Mouse (Mus musculus): ENCODE data around the gene Rhoh. TPM values are rescaled to one million over a fixed set of nuclear protein-coding genes. Genes with fewer than 3 reads are reported as not detected.

Gene Rhoh
- polyA plus RNA-seq, 1 experiment from 2014 or later, result 2.5 TPM

- Histone ChIP-seq H3K4me3 (no peak overlapping the region), H3K36me3 (no peaks in the 10 kb centered on the region), H3K27ac (no peak overlapping the region), H3K4me1 (no peaks in the 10 kb centered on the region), H3K4me2 (no peak overlapping the region), H3K9me3 (replicated peaks) (no peaks in the 10 kb centered on the region), H3K27me3 (replicated peaks) (peaks cover 2% of the 10 kb centered on the region; the same call in 1 of the 2 replicates), H3K9ac (no peak overlapping the region)
- ATAC-seq, result peak; percentile 70; the same call in 1 of the 2 replicates
- 46% methylated on average over 9 of the region's 9 CpGs for WGBS (ENCODE audit: insufficient replicate concordance)
These were observed 77.1 kb downstream of the Rhoh start for GRCm38 (mm10) chr5:65937998-65938715.

GRCm38 (mm10) chr5:65941145-65941544 lies 80.1 kb downstream of the Rhoh start:
- no peaks in the 10 kb centered on the region for H3K4me1 ChIP-seq
- no peak overlapping the region for H3K27ac ChIP-seq
- no peaks in the 10 kb centered on the region for H3K36me3 ChIP-seq
- no peak overlapping the region for H3K4me3 ChIP-seq
- ATAC-seq, result no peak
- no peak overlapping the region for H3K4me2 ChIP-seq
- H3K9me3 ChIP-seq (replicated peaks), result no peaks in the 10 kb centered on the region
- H3K9ac ChIP-seq, result no peak overlapping the region
- H3K27me3 ChIP-seq (replicated peaks), result peaks cover 2% of the 10 kb centered on the region; the same call in 1 of the 2 replicates
- 54% methylated on average over 4 of the region's 4 CpGs for WGBS (ENCODE audit: insufficient replicate concordance)

Other genes starting within 250 kb of the Rhoh start
- 52.6 and 59.4 TPM in 2 replicates for gene Pds5a, start 162.9 kb upstream of the Rhoh start, polyA plus RNA-seq (2016; fragmentation: Nextera tagmentation; extraction: Ambion mirVana)
- gene N4bp2, start 97.7 kb upstream of the Rhoh start, polyA plus RNA-seq (2016; fragmentation: Nextera tagmentation; extraction: Ambion mirVana), result 17.9 and 18.5 TPM in 2 replicates
- gene Chrna9, start 73.7 kb downstream of the Rhoh start, polyA plus RNA-seq (2016; fragmentation: Nextera tagmentation; extraction: Ambion mirVana), result not detected in 2 replicates
- 0.18 TPM in 1 of 2 replicates, not detected in the other for gene 9130230L23Rik, start 143.1 kb downstream of the Rhoh start, polyA plus RNA-seq (2016; fragmentation: Nextera tagmentation; extraction: Ambion mirVana)

Measured in liver, embryonic 12.5 days (tissue).